Mouse (Mus musculus): Measurements from ENCODE around the gene Slc36a4.

DNA sequence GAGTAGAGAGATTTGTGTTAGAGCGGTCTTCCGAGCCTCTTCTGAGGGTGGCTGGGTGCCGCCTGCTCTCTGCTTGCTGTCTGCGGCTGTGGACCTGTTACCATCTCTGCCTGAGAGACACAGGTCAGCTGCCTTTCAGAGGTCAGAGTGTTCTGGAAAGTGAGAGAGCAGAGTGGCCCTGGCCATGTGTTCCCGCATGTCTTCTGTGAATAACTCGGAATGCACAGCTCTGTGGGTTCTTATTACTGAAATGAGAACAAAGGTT, 25.3 kb downstream of the Slc36a4 start:
- no peak for TF ChIP-seq EP300 (IDR thresholded peaks at IDR 0.05)
- TF ChIP-seq CTCF (IDR thresholded peaks at IDR 0.05): no peak

Data from lung, postnatal 0 days (tissue).